ENCODE assay signal across 8 mouse cellular contexts in the genomic region with DNA sequence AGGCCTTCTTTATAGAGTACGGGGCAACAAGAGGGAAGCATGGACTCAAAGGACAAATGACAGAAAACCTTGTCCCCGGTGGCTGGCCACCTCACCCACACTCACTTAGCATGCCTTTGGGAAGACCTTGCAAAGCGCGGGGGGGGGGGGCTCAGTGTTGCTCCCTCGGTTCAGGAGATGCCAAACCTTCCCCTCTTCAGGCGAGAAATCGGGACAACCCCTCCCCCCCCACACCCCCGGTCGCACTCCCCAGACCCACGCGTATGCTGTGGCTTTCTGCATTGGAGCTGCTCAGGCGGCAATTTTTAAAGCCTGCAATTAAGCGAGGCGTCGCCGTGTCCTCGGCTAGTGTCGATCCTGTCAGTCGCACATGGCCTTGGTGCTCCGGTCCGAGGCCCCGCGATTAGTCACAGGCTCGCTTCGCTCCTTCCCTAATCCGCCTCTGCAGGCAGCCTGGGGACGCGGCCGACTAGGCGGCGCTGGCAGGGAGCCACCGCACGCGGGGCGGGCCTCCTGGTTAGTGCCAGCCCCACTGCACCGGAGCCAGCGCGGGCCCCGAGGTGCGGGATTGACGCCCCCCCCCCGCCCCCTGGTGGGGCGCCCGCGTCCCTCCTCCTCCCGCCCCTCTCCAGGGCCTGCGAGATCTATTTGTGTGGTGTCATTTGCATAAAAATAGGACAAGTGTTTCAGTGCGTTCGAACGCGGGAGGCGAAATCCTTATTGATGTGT.
DNase-seq lines count a peak whose midpoint lies in the region; ATAC-seq lines count a peak whose summit lies in the region.

No protein-coding gene starts in this region.

- peak; percentile 1 to 11 for DNase-seq in CD8-positive naive resting alpha-beta T cell, adult 2 months (ENCODE audit: low read depth in 2 of 2, low spot score in 2 of 2)
- DNase-seq in T-cell, adult 2 months (ENCODE audit: low spot score) = peak; percentile 18
- peak; percentile 53 to 66 for DNase-seq in heart, postnatal 36 days
- DNase-seq in left cerebral cortex, postnatal 25 days (ENCODE audit: low spot score in 2 of 2) = peak; percentile 41 to 59
- peak; percentile 45 for DNase-seq in right cerebral cortex, postnatal 25 days
- DNase-seq in adipocyte (ENCODE audit: low spot score) = no peak

- no peaks in the 10 kb centered on the region for H3K36me3 ChIP-seq in megakaryocyte, embryonic 14.5 days (replicated peaks; ENCODE audit: low read length)

- H3K27me3 ChIP-seq in megakaryocyte, embryonic 14.5 days (replicated peaks) = peaks cover 79% of the 10 kb centered on the region

- ATAC-seq in erythroid progenitor cell, adult 5-6 weeks (replicated peaks; ENCODE audit: low FRiP score, poor library complexity, severe bottlenecking) = peak; percentile 53; the same call in 1 of the 2 replicates

- peak overlapping the region; percentile 94 for H3K4me3 ChIP-seq in megakaryocyte, embryonic 14.5 days (replicated peaks)

- H3K9me3 ChIP-seq in megakaryocyte, embryonic 14.5 days = 0 out of 2 replicates have a peak, but pooled peaks cover 7% of the 10 kb centered on the region

- intact Hi-C loops in heart, postnatal 36 days (cut with DNase I) = loop anchor here (2.0 to 5.0 kb wide), 3 partner anchors 43 to 163 kb away; no protein-coding TSS in a partner anchor
- intact Hi-C loops in left cerebral cortex, postnatal 25 days (cut with DNase I) = loop anchor here (2.0 to 10.0 kb wide), 7 partner anchors 13 to 425 kb away; no protein-coding TSS in a partner anchor

- H3K4me1 ChIP-seq in megakaryocyte, embryonic 14.5 days = peaks cover 33% of the 10 kb centered on the region
